Mouse (Mus musculus): Measurements from ENCODE around the gene Efcab11. TPM values are rescaled to one million over a fixed set of nuclear protein-coding genes. Genes with fewer than 3 reads are reported as not detected.

Efcab11 gene
- polyA plus RNA-seq, 2 experiments from 2014 or later = 2.5 to 2.8 TPM

GRCm38 (mm10) chr12:99670762-99671152 is 213.5 kb downstream of the Efcab11 start:
- no peak for ATAC-seq

GRCm38 (mm10) chr12:99669976-99670761 is 214.1 kb downstream of the Efcab11 start:
- no peak for ATAC-seq

GRCm38 (mm10) chr12:99654991-99655880 is 229.0 kb downstream of the Efcab11 start:
- ATAC-seq = no peak

- ATAC-seq = no peak
These were observed 231.8 kb downstream of the Efcab11 start for GRCm38 (mm10) chr12:99652459-99652858.

GRCm38 (mm10) chr12:99649732-99650131 is 234.5 kb downstream of the Efcab11 start:
- no peak for ATAC-seq

- ATAC-seq = no peak
These were observed 235.5 kb downstream of the Efcab11 start for GRCm38 (mm10) chr12:99648781-99649180.

- ATAC-seq = peak; percentile 71
These were observed 237.5 kb downstream of the Efcab11 start for GRCm38 (mm10) chr12:99646556-99647354.

- ATAC-seq = no peak
These were observed 238.8 kb downstream of the Efcab11 start for GRCm38 (mm10) chr12:99645418-99645817.

GRCm38 (mm10) chr12:99644966-99645365 is 239.3 kb downstream of the Efcab11 start:
- ATAC-seq = no peak

Other genes starting within 250 kb of the Efcab11 start
- gene Tdp1, start 78 bp upstream of the Efcab11 start, polyA plus RNA-seq (2017; shearing (Covaris generic)) = 10 to 100 TPM; 23.0 to 25.0 TPM
- not detected for gene Kcnk13, start 80.1 kb upstream of the Efcab11 start, polyA plus RNA-seq (2017; shearing (Covaris generic))
- gene Psmc1, start 225.7 kb upstream of the Efcab11 start, polyA plus RNA-seq (2017; shearing (Covaris generic)) = 100 to 1,000 TPM; 201 to 218 TPM

All from activated CD4-positive, CD25-positive, alpha-beta regulatory T cell, adult 4 months (primary cell).